Mouse (Mus musculus) limb, embryonic 10.5 days (tissue): ENCODE measurements around the gene Itga2. TPM values are rescaled to one million over a fixed set of nuclear protein-coding genes. Genes with fewer than 3 reads are reported as not detected.

Experiments used
- DNase-seq: peaks from one replicate; pipeline ENCODE4 v3.0.0-alpha.2; 2017; ENCODE audit warnings: low spot score
- H3K27ac ChIP-seq: fragments of 300-500 bp; sonication (generic); 2 replicates; pipeline ENCODE4 v1.5.1; 2016; ENCODE audit warnings: mild to moderate bottlenecking
- H3K27me3 ChIP-seq: fragments of 300-500 bp; sonication (generic); 2 replicates; pipeline ENCODE4 v1.6.1; 2016; ENCODE audit warnings: low read depth, mild to moderate bottlenecking; ENCODE audit not compliant: poor library complexity, severe bottlenecking
- H3K36me3 ChIP-seq: fragments of 300-500 bp; sonication (generic); 2 replicates; pipeline ENCODE4 v1.6.1; 2016; ENCODE audit warnings: mild to moderate bottlenecking, moderate library complexity
- H3K4me1 ChIP-seq: fragments of 300-500 bp; sonication (generic); 2 replicates; pipeline ENCODE4 v1.6.1; 2016
- H3K4me3 ChIP-seq: fragments of 300-500 bp; sonication (generic); 2 replicates; pipeline ENCODE4 v1.5.1; 2016; ENCODE audit warnings: mild to moderate bottlenecking, moderate library complexity
- H3K9me3 ChIP-seq: fragments of 300-500 bp; sonication (generic); replicated peaks from 2 replicates; pipeline ENCODE4 v1.6.1; 2016; ENCODE audit warnings: mild to moderate bottlenecking
- WGBS: fragments of 180-500 bp; shearing (Covaris S2); methylation state at CpG from one replicate; pipeline ENCODE4 v1.1.7; 2016; 5-methylcytosine and 5-hydroxymethylcytosine counted together
- polyA plus RNA-seq: library from polyadenylated mRNA; unstranded; fragments of >200 nt; fragmentation: Nextera tagmentation; extraction: Ambion mirVana; gene quantifications from 2 replicates; pipeline ENCODE4 v1.2.1, GENCODE M21; 2016

Itga2 gene
- polyA plus RNA-seq, 1 experiment from 2014 or later = 0.71 TPM

DNA sequence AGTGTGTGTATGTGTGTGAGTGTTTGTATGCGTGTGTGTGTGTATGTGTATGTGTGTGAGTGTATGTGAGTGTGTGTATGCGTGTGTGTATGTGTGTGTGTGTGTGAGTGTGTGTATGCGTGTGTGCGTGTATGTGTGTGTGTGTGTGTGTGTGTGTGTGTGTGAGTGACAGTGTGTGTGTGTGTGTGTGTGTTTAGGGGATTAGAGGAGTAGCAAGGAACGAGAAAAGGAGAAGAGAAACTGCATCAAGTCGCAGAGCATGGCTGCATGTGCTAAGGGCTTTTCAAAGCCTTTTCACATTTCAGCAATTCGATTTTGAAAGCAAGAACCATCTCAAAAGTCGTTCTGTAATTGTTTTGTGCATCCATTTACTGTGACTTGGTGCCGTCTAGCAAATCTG is 21.3 kb downstream of the Itga2 start:
- no peak for DNase-seq
- H3K4me3 ChIP-seq = no peak overlapping the region
- WGBS = 89% methylated on average over 9 of the region's 9 CpGs
- no peaks in the 10 kb centered on the region for H3K36me3 ChIP-seq
- no peaks in the 10 kb centered on the region for H3K4me1 ChIP-seq
- no peaks in the 10 kb centered on the region for H3K9me3 ChIP-seq
- no peaks in the 10 kb centered on the region for H3K27me3 ChIP-seq
- no peak overlapping the region for H3K27ac ChIP-seq

DNA sequence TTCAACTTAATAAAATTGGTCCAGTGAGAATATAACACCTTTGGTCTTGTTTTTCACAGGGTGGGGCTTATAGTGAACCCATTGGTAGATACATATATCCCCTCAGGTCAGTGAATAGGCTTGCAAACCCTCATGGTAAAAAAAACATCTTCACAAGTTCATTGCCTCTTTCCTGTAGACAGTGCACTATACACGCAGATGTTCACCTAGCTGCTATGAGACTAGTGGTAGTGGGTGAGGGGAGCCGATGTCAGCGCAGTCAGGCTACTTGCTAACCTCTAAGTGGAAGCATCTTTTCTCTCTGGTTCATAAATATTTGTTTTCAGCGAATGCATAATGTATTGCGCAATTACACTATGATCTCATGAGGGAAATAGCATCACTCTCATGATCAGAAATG is 22.4 kb downstream of the Itga2 start:
- H3K27me3 ChIP-seq = no peaks in the 10 kb centered on the region
- no peak for DNase-seq
- H3K4me1 ChIP-seq = no peaks in the 10 kb centered on the region
- no peak overlapping the region for H3K4me3 ChIP-seq
- no peak overlapping the region for H3K27ac ChIP-seq
- no peaks in the 10 kb centered on the region for H3K36me3 ChIP-seq
- 97% methylated on average over 5 of the region's 5 CpGs for WGBS
- no peaks in the 10 kb centered on the region for H3K9me3 ChIP-seq

GRCm38 (mm10) chr13:114907876-114908275 is 24.0 kb downstream of the Itga2 start:
- WGBS = 80% methylated on average over 4 of the region's 4 CpGs
- Histone ChIP-seq H3K4me1 (no peaks in the 10 kb centered on the region), H3K27ac (no peak overlapping the region), H3K27me3 (no peaks in the 10 kb centered on the region), H3K9me3 (no peaks in the 10 kb centered on the region), H3K36me3 (no peaks in the 10 kb centered on the region), H3K4me3 (no peak overlapping the region)
- DNase-seq = no peak

- Histone ChIP-seq H3K27me3 (no peaks in the 10 kb centered on the region), H3K9me3 (no peaks in the 10 kb centered on the region), H3K4me1 (no peaks in the 10 kb centered on the region), H3K36me3 (no peaks in the 10 kb centered on the region), H3K27ac (no peak overlapping the region), H3K4me3 (no peak overlapping the region)
- WGBS = 79% methylated on average over 10 of the region's 10 CpGs
- DNase-seq = no peak
Observed at GRCm38 (mm10) chr13:114896751-114897386, 35.0 kb downstream of the Itga2 start.

DNA sequence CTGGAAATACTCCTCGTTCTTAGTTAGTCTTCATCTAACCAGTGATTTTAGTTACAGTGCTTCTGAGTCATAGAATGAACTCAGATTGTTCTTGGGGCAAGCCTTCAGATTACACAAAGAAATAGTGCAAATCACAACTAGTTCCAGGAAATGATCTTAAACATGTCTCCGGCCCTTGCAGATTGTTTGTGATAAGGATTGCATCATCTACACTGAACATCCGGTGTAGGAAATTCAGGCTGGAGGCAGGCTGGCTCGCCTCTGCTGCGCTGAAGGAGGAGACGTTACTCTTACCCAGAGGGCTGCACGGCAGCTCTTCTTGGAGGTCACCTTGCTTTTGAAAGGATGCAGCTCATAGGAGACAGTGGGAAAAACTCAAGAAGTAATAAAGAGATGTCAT is 36.0 kb downstream of the Itga2 start:
- Histone ChIP-seq H3K27me3 (no peaks in the 10 kb centered on the region), H3K36me3 (no peaks in the 10 kb centered on the region), H3K9me3 (no peaks in the 10 kb centered on the region), H3K27ac (no peak overlapping the region), H3K4me1 (no peaks in the 10 kb centered on the region), H3K4me3 (no peak overlapping the region)
- no peak for DNase-seq
- 86% methylated on average over 7 of the region's 7 CpGs for WGBS

GRCm38 (mm10) chr13:114894718-114895117 is 37.2 kb downstream of the Itga2 start:
- Histone ChIP-seq H3K9me3 (no peaks in the 10 kb centered on the region), H3K27me3 (no peaks in the 10 kb centered on the region), H3K27ac (no peak overlapping the region), H3K36me3 (no peaks in the 10 kb centered on the region), H3K4me1 (no peaks in the 10 kb centered on the region), H3K4me3 (no peak overlapping the region)
- no peak for DNase-seq

DNA sequence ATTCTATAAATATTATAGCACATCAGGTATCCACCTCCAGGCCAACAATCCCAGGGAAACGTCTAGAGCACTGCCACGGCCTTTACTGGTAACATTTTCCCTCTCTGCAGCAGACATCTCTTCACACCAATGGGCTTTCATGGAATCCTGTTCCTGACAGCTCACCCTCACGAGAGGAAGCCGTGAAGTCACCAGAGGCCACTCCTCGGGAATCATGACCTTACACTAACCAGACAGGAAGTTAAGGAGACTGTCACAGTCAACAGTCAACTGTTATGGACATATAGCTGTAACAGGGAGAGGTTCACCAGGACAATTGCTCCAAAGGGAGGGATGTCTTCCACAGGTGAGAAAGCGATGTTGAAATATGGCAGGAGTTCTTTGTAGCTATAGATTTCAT is 40.2 kb downstream of the Itga2 start:
- Histone ChIP-seq H3K27me3 (no peaks in the 10 kb centered on the region), H3K4me3 (no peak overlapping the region), H3K36me3 (no peaks in the 10 kb centered on the region), H3K9me3 (no peaks in the 10 kb centered on the region), H3K4me1 (no peaks in the 10 kb centered on the region), H3K27ac (no peak overlapping the region)
- 76% methylated on average over 6 of the region's 6 CpGs for WGBS
- DNase-seq = no peak

DNA sequence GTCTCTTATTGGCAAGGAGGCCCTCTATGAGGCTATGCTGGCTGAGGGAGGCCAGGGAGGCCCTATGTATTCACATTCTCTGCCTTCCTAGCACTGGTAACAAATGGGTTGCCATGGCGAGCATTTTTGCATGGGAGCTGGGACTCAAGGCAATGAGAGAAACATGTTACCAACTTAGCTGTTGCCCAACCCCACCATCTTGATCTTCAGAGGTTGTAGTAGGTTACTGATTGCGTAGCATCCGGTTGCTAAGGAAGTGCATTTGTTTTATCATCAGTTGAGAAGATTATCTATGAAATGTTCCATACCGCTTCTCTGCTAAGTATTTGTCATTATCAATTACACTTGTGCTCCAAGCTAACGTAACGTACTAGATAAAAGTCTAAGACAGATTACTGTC is 44.2 kb downstream of the Itga2 start:
- no peaks in the 10 kb centered on the region for H3K36me3 ChIP-seq
- H3K27me3 ChIP-seq = no peaks in the 10 kb centered on the region
- WGBS = 92% methylated on average over 6 of the region's 6 CpGs
- no peaks in the 10 kb centered on the region for H3K4me1 ChIP-seq
- H3K9me3 ChIP-seq = no peaks in the 10 kb centered on the region
- DNase-seq = no peak
- H3K4me3 ChIP-seq = no peak overlapping the region
- H3K27ac ChIP-seq = no peak overlapping the region

DNA sequence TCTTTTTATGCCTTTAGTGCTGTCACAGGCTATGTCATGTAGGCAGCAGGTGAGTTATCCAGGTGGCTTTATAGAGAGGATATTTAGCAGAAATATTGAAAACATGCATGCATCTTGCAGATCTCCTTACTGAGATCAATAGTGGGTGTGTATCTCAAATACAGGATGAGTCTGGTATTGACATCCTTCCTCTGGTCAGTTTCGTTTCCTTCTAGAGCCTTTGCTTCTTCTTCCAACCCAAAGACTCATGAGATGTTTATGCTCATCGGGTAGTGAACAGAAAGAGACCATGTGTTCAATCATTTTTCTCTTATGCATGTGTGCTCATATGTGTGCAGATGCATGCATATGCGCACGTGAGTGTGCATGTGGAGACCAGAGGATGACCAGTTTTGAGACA is 44.6 kb downstream of the Itga2 start:
- H3K9me3 ChIP-seq = no peaks in the 10 kb centered on the region
- no peak overlapping the region for H3K27ac ChIP-seq
- H3K4me1 ChIP-seq = no peaks in the 10 kb centered on the region
- no peak for DNase-seq
- no peaks in the 10 kb centered on the region for H3K36me3 ChIP-seq
- 90% methylated on average over 4 of the region's 4 CpGs for WGBS
- H3K27me3 ChIP-seq = no peaks in the 10 kb centered on the region
- H3K4me3 ChIP-seq = no peak overlapping the region

- Histone ChIP-seq H3K9me3 (no peaks in the 10 kb centered on the region), H3K36me3 (no peaks in the 10 kb centered on the region), H3K4me1 (no peaks in the 10 kb centered on the region), H3K27me3 (no peaks in the 10 kb centered on the region), H3K4me3 (no peak overlapping the region), H3K27ac (peak overlapping the region; percentile 30; the same call in 1 of the 2 replicates)
- WGBS = 67% methylated on average over 9 of the region's 9 CpGs
- DNase-seq = no peak
Observed at GRCm38 (mm10) chr13:114885171-114885570, 46.7 kb downstream of the Itga2 start.

DNA sequence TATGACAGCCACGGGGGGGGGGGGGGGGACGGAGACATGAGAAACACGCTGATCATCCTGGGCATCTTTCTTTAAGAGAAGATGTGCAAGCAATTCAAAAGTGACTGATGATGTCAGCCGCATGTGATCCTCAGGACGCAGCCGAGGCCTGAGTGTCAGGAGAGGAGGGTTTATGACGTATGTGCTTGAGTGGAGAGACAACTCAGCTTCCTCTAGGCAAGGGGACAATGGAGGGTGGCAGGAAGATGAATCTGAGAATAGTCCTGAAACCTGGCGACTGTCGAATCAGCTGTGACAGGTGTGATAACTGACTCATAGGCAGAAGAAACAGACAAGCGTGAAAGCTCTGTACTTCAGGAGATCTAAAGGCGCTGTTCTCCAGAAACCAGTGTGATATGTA is 53.2 kb downstream of the Itga2 start:
- no peaks in the 10 kb centered on the region for H3K27me3 ChIP-seq
- H3K36me3 ChIP-seq = no peaks in the 10 kb centered on the region
- H3K4me3 ChIP-seq = no peak overlapping the region
- H3K9me3 ChIP-seq = no peaks in the 10 kb centered on the region
- no peak overlapping the region for H3K27ac ChIP-seq
- no peak for DNase-seq
- 81% methylated on average over 10 of the region's 11 CpGs for WGBS
- peaks cover 4% of the 10 kb centered on the region; the same call in 1 of the 2 replicates for H3K4me1 ChIP-seq

GRCm38 (mm10) chr13:114876005-114876520 is 55.8 kb downstream of the Itga2 start:
- no peaks in the 10 kb centered on the region for H3K9me3 ChIP-seq

DNA sequence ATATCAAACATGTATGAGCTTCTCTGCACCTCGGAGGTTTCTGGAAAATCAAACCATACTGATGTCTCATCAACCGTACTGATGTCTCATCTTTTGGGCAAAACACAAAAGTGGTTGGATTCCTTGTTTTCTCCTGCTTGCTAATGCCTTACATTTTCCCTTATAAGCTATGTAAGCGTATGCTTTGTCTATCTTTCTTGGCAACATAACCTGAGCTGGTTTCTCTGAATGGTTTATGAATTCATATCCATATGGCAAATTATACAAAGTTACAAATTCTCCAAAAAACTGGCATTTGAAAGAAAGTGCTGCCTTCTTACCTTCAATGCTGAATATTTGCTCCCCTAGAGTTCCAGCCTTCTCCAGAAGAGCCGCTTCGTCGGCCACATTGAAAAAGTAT is 57.2 kb downstream of the Itga2 start:
- Histone ChIP-seq H3K9me3 (no peaks in the 10 kb centered on the region), H3K27me3 (no peaks in the 10 kb centered on the region), H3K36me3 (no peaks in the 10 kb centered on the region), H3K4me1 (peaks cover 4% of the 10 kb centered on the region; the same call in 1 of the 2 replicates), H3K27ac (no peak overlapping the region), H3K4me3 (no peak overlapping the region)
- WGBS = 94% methylated on average over 6 of the region's 6 CpGs
- DNase-seq = no peak

More at GRCm38 (mm10) chr13:114876005-114876520, 55.8 kb downstream of the Itga2 start:
- Histone ChIP-seq H3K27me3 (no peaks in the 10 kb centered on the region), H3K27ac (no peak overlapping the region), H3K36me3 (no peaks in the 10 kb centered on the region), H3K4me1 (peaks cover 4% of the 10 kb centered on the region; the same call in 1 of the 2 replicates), H3K4me3 (no peak overlapping the region)
- 88% methylated on average over 2 of the region's 2 CpGs for WGBS
- no peak for DNase-seq

DNA sequence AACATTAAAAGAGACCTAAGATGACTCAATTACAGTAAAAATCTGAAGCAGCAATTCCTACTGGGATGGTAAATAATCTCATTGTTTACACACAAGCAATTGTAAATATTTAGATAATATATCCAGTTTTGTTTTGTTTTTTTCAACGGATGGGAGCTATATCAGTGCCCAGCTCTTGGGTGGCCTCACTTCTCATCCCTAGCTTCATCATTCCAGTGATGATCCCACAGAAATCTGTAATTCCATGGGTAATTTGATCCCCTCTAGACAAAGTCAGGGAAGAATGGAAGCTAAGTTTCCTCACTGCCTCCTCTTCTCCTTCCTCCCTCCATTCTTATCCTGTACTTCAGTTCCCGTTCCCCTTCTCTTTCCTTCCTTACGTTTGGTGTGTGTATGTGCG is 74.4 kb downstream of the Itga2 start:
- Histone ChIP-seq H3K27ac (no peak overlapping the region), H3K27me3 (no peaks in the 10 kb centered on the region), H3K4me3 (no peak overlapping the region), H3K36me3 (no peaks in the 10 kb centered on the region), H3K4me1 (no peaks in the 10 kb centered on the region; the same call in 1 of the 2 replicates), H3K9me3 (no peaks in the 10 kb centered on the region)
- no peak for DNase-seq
- whole genome bisulfite sequencing = 81% methylated on average over 4 of the region's 4 CpGs
